Mouse (Mus musculus): ENCODE results near the gene Ccm2l. TPM values are rescaled to one million over a fixed set of nuclear protein-coding genes. Genes with fewer than 3 reads are reported as not detected.
A peak's percentile ranks its signal among the peaks of the same experiment; 100 is the strongest.

The Ccm2l gene
- polyA plus RNA-seq, 1 experiment: not detected

GRCm38 (mm10) chr2:153120126-153120525 lies 54.4 kb downstream of the Ccm2l start:
- Histone ChIP-seq H3K4me2 (ENCODE audit: low read depth) (no peak overlapping the region), H3K79me2 (ENCODE audit: control insufficient read depth, insufficient read depth) (no peaks in the 10 kb centered on the region), H3K4me3 (no peak overlapping the region), H3K36me3 (ENCODE audit: control insufficient read depth, insufficient read depth) (no peaks in the 10 kb centered on the region), H3K27me3 (ENCODE audit: control insufficient read depth, insufficient read depth, insufficient read length) (no peaks in the 10 kb centered on the region), H3ac (ENCODE audit: control insufficient read depth, insufficient read length) (no peak overlapping the region)
- TF ChIP-seq TCF3 (IDR thresholded peaks at IDR 0.05; ENCODE audit: insufficient read length, low read depth) (no peak), REST (IDR thresholded peaks at IDR 0.05; ENCODE audit: insufficient read depth, insufficient read length) (no peak), TCF12 (IDR thresholded peaks at IDR 0.05; ENCODE audit: insufficient read depth, poor library complexity, severe bottlenecking) (no peak), E2F4 (IDR thresholded peaks at IDR 0.05; ENCODE audit: insufficient read depth) (no peak), POLR2AphosphoS2 (IDR thresholded peaks at IDR 0.05; ENCODE audit: insufficient read length, low read depth) (no peak), USF1 (IDR thresholded peaks at IDR 0.05; ENCODE audit: low read depth) (no peak), POLR2A (IDR thresholded peaks at IDR 0.05; ENCODE audit: insufficient read length, low read depth) (no peak), CEBPB (IDR thresholded peaks at IDR 0.05; ENCODE audit: insufficient read depth, poor library complexity, severe bottlenecking) (no peak), MYOD1 (IDR thresholded peaks at IDR 0.05; ENCODE audit: control insufficient read depth in 1 of 3, insufficient read length in 2 of 3, low read depth in 2 of 3) (no peak), MAX (IDR thresholded peaks at IDR 0.05; ENCODE audit: low read depth) (no peak), MYOG (IDR thresholded peaks at IDR 0.05; ENCODE audit: control insufficient read depth in 1 of 3, insufficient read depth in 1 of 3, insufficient read length in 2 of 3, low read depth in 2 of 3) (no peak), SRF (IDR thresholded peaks at IDR 0.05; ENCODE audit: control insufficient read depth, insufficient read length, low read depth) (no peak)

- no peak overlapping the region for H3K4me3 ChIP-seq
- no peaks in the 10 kb centered on the region for H3K36me3 ChIP-seq (ENCODE audit: control insufficient read depth, insufficient read depth)
- no peak overlapping the region for H3ac ChIP-seq (ENCODE audit: control insufficient read depth, insufficient read length)
- no peaks in the 10 kb centered on the region for H3K79me2 ChIP-seq (ENCODE audit: control insufficient read depth, insufficient read depth)
- TF ChIP-seq TCF12 (IDR thresholded peaks at IDR 0.05; ENCODE audit: insufficient read depth, poor library complexity, severe bottlenecking) (no peak), MAX (IDR thresholded peaks at IDR 0.05; ENCODE audit: low read depth) (no peak), USF1 (IDR thresholded peaks at IDR 0.05; ENCODE audit: low read depth) (no peak), E2F4 (IDR thresholded peaks at IDR 0.05; ENCODE audit: insufficient read depth) (no peak), TCF3 (IDR thresholded peaks at IDR 0.05; ENCODE audit: insufficient read length, low read depth) (no peak), POLR2A (IDR thresholded peaks at IDR 0.05; ENCODE audit: insufficient read length, low read depth) (no peak), MYOG (IDR thresholded peaks at IDR 0.05; ENCODE audit: control insufficient read depth in 1 of 3, insufficient read depth in 1 of 3, insufficient read length in 2 of 3, low read depth in 2 of 3) (no peak), POLR2AphosphoS2 (IDR thresholded peaks at IDR 0.05; ENCODE audit: insufficient read length, low read depth) (no peak), SRF (IDR thresholded peaks at IDR 0.05; ENCODE audit: control insufficient read depth, insufficient read length, low read depth) (no peak), MYOD1 (IDR thresholded peaks at IDR 0.05; ENCODE audit: control insufficient read depth in 1 of 3, insufficient read length in 2 of 3, low read depth in 2 of 3) (no peak), CEBPB (IDR thresholded peaks at IDR 0.05; ENCODE audit: insufficient read depth, poor library complexity, severe bottlenecking) (no peak), REST (IDR thresholded peaks at IDR 0.05; ENCODE audit: insufficient read depth, insufficient read length) (no peak)
- peak overlapping the region; percentile 1 for H3K4me2 ChIP-seq (ENCODE audit: low read depth)
- H3K27me3 ChIP-seq (ENCODE audit: control insufficient read depth, insufficient read depth, insufficient read length): no peaks in the 10 kb centered on the region
Measured at GRCm38 (mm10) chr2:153121821-153122615, 56.3 kb downstream of the Ccm2l start.

- Histone ChIP-seq H3ac (ENCODE audit: control insufficient read depth, insufficient read length) (no peak overlapping the region), H3K27me3 (ENCODE audit: control insufficient read depth, insufficient read depth, insufficient read length) (no peaks in the 10 kb centered on the region), H3K79me2 (ENCODE audit: control insufficient read depth, insufficient read depth) (no peaks in the 10 kb centered on the region), H3K36me3 (ENCODE audit: control insufficient read depth, insufficient read depth) (no peaks in the 10 kb centered on the region), H3K4me2 (ENCODE audit: low read depth) (no peak overlapping the region), H3K4me3 (no peak overlapping the region)
- TF ChIP-seq POLR2AphosphoS2 (IDR thresholded peaks at IDR 0.05; ENCODE audit: insufficient read length, low read depth) (no peak), SRF (IDR thresholded peaks at IDR 0.05; ENCODE audit: control insufficient read depth, insufficient read length, low read depth) (no peak), MYOG (IDR thresholded peaks at IDR 0.05; ENCODE audit: control insufficient read depth in 1 of 3, insufficient read depth in 1 of 3, insufficient read length in 2 of 3, low read depth in 2 of 3) (no peak)
Measured at GRCm38 (mm10) chr2:153122701-153123100, 56.9 kb downstream of the Ccm2l start.

- H3ac ChIP-seq (ENCODE audit: control insufficient read depth, insufficient read length): no peak overlapping the region
- H3K4me3 ChIP-seq: no peak overlapping the region
- no peaks in the 10 kb centered on the region for H3K79me2 ChIP-seq (ENCODE audit: control insufficient read depth, insufficient read depth)
- no peak for TF ChIP-seq MAX (IDR thresholded peaks at IDR 0.05; ENCODE audit: low read depth)
- TF ChIP-seq MYOD1 (IDR thresholded peaks at IDR 0.05; ENCODE audit: control insufficient read depth in 1 of 3, insufficient read length in 2 of 3, low read depth in 2 of 3): peak in 1 of 3 experiments; percentile 28
- TF ChIP-seq MYOG (IDR thresholded peaks at IDR 0.05; ENCODE audit: control insufficient read depth in 1 of 3, insufficient read depth in 1 of 3, insufficient read length in 2 of 3, low read depth in 2 of 3): no peak
- no peaks in the 10 kb centered on the region for H3K36me3 ChIP-seq (ENCODE audit: control insufficient read depth, insufficient read depth)
- H3K4me2 ChIP-seq (ENCODE audit: low read depth): no peak overlapping the region
- H3K27me3 ChIP-seq (ENCODE audit: control insufficient read depth, insufficient read depth, insufficient read length): peaks cover 1% of the 10 kb centered on the region
Measured at GRCm38 (mm10) chr2:153125875-153126274, 60.1 kb downstream of the Ccm2l start.

GRCm38 (mm10) chr2:153131019-153131418 lies 65.3 kb downstream of the Ccm2l start:
- Histone ChIP-seq H3K27me3 (ENCODE audit: control insufficient read depth, insufficient read depth, insufficient read length) (peaks cover 10% of the 10 kb centered on the region), H3K36me3 (ENCODE audit: control insufficient read depth, insufficient read depth) (no peaks in the 10 kb centered on the region), H3K4me3 (no peak overlapping the region), H3K79me2 (ENCODE audit: control insufficient read depth, insufficient read depth) (no peaks in the 10 kb centered on the region), H3ac (ENCODE audit: control insufficient read depth, insufficient read length) (no peak overlapping the region), H3K4me2 (ENCODE audit: low read depth) (no peak overlapping the region)
- TF ChIP-seq MAX (IDR thresholded peaks at IDR 0.05; ENCODE audit: low read depth) (no peak), CEBPB (IDR thresholded peaks at IDR 0.05; ENCODE audit: insufficient read depth, poor library complexity, severe bottlenecking) (no peak), SRF (IDR thresholded peaks at IDR 0.05; ENCODE audit: control insufficient read depth, insufficient read length, low read depth) (no peak), REST (IDR thresholded peaks at IDR 0.05; ENCODE audit: insufficient read depth, insufficient read length) (no peak), TCF3 (IDR thresholded peaks at IDR 0.05; ENCODE audit: insufficient read length, low read depth) (no peak), MYOG (IDR thresholded peaks at IDR 0.05; ENCODE audit: control insufficient read depth in 1 of 3, insufficient read depth in 1 of 3, insufficient read length in 2 of 3, low read depth in 2 of 3) (no peak), TCF12 (IDR thresholded peaks at IDR 0.05; ENCODE audit: insufficient read depth, poor library complexity, severe bottlenecking) (no peak)

Measured in myocyte (in vitro differentiated cells).